Mouse (Mus musculus): ENCODE measurements around the gene Cenpn.

Gene Cenpn

GRCm38 (mm10) chr8:116921337-116922059 is at the start of gene Cenpn, which contains the start of gene Cmc2:
Gene Cenpn, plus strand, starts transcription at chr8:116921730.
Gene Cmc2, minus strand, starts transcription at chr8:116921455.
- peak; percentile 87 to 91 for DNase-seq

- peak in 1 of 2 experiments; percentile 26 for DNase-seq
Measured at GRCm38 (mm10) chr8:116872761-116873342, 48.7 kb upstream of the Cenpn start.

GRCm38 (mm10) chr8:116873586-116873985 is 47.9 kb upstream of the Cenpn start:
- DNase-seq: no peak

- no peak for DNase-seq
Measured at GRCm38 (mm10) chr8:116873986-116874385, 47.5 kb upstream of the Cenpn start.

GRCm38 (mm10) chr8:116875798-116876450 is 45.6 kb upstream of the Cenpn start:
- DNase-seq: no peak

GRCm38 (mm10) chr8:116881396-116881795 is 40.1 kb upstream of the Cenpn start:
- no peak for DNase-seq

- DNase-seq: no peak
Measured at GRCm38 (mm10) chr8:116887813-116888212, 33.7 kb upstream of the Cenpn start.

GRCm38 (mm10) chr8:116891446-116891845 is 30.1 kb upstream of the Cenpn start:
- no peak for DNase-seq

GRCm38 (mm10) chr8:116892130-116892529 is 29.4 kb upstream of the Cenpn start:
- no peak for DNase-seq

- DNase-seq: no peak
Measured at GRCm38 (mm10) chr8:116892636-116893035, 28.9 kb upstream of the Cenpn start.

GRCm38 (mm10) chr8:116893938-116894337 is 27.6 kb upstream of the Cenpn start:
- DNase-seq: no peak

- DNase-seq: no peak
Measured at GRCm38 (mm10) chr8:116895521-116895920, 26.0 kb upstream of the Cenpn start.

- no peak for DNase-seq
Measured at GRCm38 (mm10) chr8:116904736-116905135, 16.8 kb upstream of the Cenpn start.

GRCm38 (mm10) chr8:116905252-116905651 is 16.3 kb upstream of the Cenpn start:
- DNase-seq: no peak

- DNase-seq: no peak
Measured at GRCm38 (mm10) chr8:116905836-116906235, 15.7 kb upstream of the Cenpn start.

- no peak for DNase-seq
Measured at GRCm38 (mm10) chr8:116921005-116921336, 559 bp upstream of the Cenpn start.

GRCm38 (mm10) chr8:116922060-116922757 is 679 bp downstream of the Cenpn start:
- no peak for DNase-seq

GRCm38 (mm10) chr8:116923526-116923925 is 2.0 kb downstream of the Cenpn start:
- DNase-seq: no peak

- peak in 1 of 2 experiments; percentile 36 for DNase-seq
Measured at GRCm38 (mm10) chr8:116927880-116928279, 6.3 kb downstream of the Cenpn start.

- no peak for DNase-seq
Measured at GRCm38 (mm10) chr8:116928588-116928987, 7.1 kb downstream of the Cenpn start.

GRCm38 (mm10) chr8:116934976-116935375 is 13.4 kb downstream of the Cenpn start:
- no peak for DNase-seq

- DNase-seq: no peak
Measured at GRCm38 (mm10) chr8:116935506-116935905, 14.0 kb downstream of the Cenpn start.

- DNase-seq: no peak
Measured at GRCm38 (mm10) chr8:116942284-116943058, 20.9 kb downstream of the Cenpn start.
